Mouse (Mus musculus) liver, embryonic 14.5 days (tissue): ENCODE measurements around the gene Arhgef7. TPM values are rescaled to one million over a fixed set of nuclear protein-coding genes. Genes with fewer than 3 reads are reported as not detected.

ENCODE experiments used
- ATAC-seq: fragments of 200-750 bp; cut with Nextera tagmentation; 2 replicates; pipeline ENCODE4 v1.8.0; 2017; ENCODE audit warnings: moderate number of reproducible peaks, mild to moderate bottlenecking, moderate library complexity; ENCODE audit not compliant: insufficient read depth
- DNase-seq, 3 experiments: peaks; one replicate each; pipeline ENCODE4 v3.0.0-alpha.2; 2012 to 2013; ENCODE audit warnings: low read depth in 3 of 3, low spot score in 3 of 3
- H3K27ac ChIP-seq: fragments of 300-500 bp; sonication (generic); 2 replicates; pipeline ENCODE4 v1.5.1; 2014; ENCODE audit warnings: moderate library complexity, mild to moderate bottlenecking, control low read depth, inconsistent platforms
- H3K27me3 ChIP-seq: fragments of 300-500 bp; sonication (generic); 2 replicates; pipeline ENCODE4 v1.6.1; 2014; ENCODE audit warnings: mild to moderate bottlenecking, low read length, moderate library complexity; ENCODE audit not compliant: control insufficient read depth, insufficient read depth
- H3K36me3 ChIP-seq: fragments of 300-500 bp; sonication (generic); replicated peaks from 2 replicates; pipeline ENCODE4 v1.6.1; 2014; ENCODE audit warnings: low read depth; ENCODE audit not compliant: control insufficient read depth, insufficient read depth
- H3K4me1 ChIP-seq, 2 experiments: fragments of 200-500 bp in 1 of 2; fragments of 300-500 bp in 1 of 2; sonication (generic) in 1 of 2; replicated peaks; 2 replicates each; pipeline ENCODE4 v1.6.1; 2012 to 2014; ENCODE audit warnings: antibody characterized with exemption in 1 of 2, inconsistent platforms in 1 of 2, low read length in 1 of 2; ENCODE audit not compliant: control insufficient read depth in 2 of 2, insufficient read depth in 2 of 2
- H3K4me2 ChIP-seq: fragments of 300-500 bp; sonication (generic); 2 replicates; pipeline ENCODE4 v1.6.1; 2014; ENCODE audit warnings: low read depth, mild to moderate bottlenecking, control low read depth, moderate library complexity
- H3K4me3 ChIP-seq, 2 experiments: fragments of 200-500 bp in 1 of 2; fragments of 300-500 bp in 1 of 2; sonication (generic) in 1 of 2; 2 replicates each; pipeline ENCODE4 v1.5.1; 2012 to 2014; ENCODE audit warnings: low read depth in 2 of 2, low read length in 2 of 2, mild to moderate bottlenecking in 2 of 2, control low read depth in 1 of 2, inconsistent platforms in 1 of 2, moderate library complexity in 1 of 2; ENCODE audit not compliant: insufficient read depth in 1 of 2
- H3K9ac ChIP-seq: fragments of 300-500 bp; sonication (generic); replicated peaks from 2 replicates; pipeline ENCODE4 v1.6.1; 2014; ENCODE audit warnings: mild to moderate bottlenecking, control low read depth, moderate library complexity
- H3K9me3 ChIP-seq: fragments of 300-500 bp; sonication (generic); 2 replicates; pipeline ENCODE4 v1.6.1; 2016; ENCODE audit warnings: low read length, mixed read lengths; ENCODE audit not compliant: control insufficient read depth
- CTCF ChIP-seq: IDR thresholded peaks from 2 replicates; pipeline ENCODE4 v1.5.1; 2016; ENCODE audit warnings: antibody characterized with exemption, low read depth, control low read depth
- EP300 ChIP-seq: IDR thresholded peaks from 2 replicates; pipeline ENCODE4 v1.6.1; 2016; ENCODE audit warnings: antibody characterized with exemption, low read depth
- WGBS: fragments of 180-500 bp; shearing (Covaris S2); extraction: QIAGEN DNeasy Blood & Tissue Kit; methylation state at CpG from one replicate; pipeline ENCODE4 v1.1.7; 2014; ENCODE audit not compliant: insufficient replicate concordance; 5-methylcytosine and 5-hydroxymethylcytosine counted together
- polyA plus RNA-seq, 2 experiments: library from polyadenylated mRNA; depleted of rRNA in 1 of 2; stranded (reverse) in 1 of 2; unstranded in 1 of 2; fragments of >200 nt; fragmentation: Nextera tagmentation in 1 of 2; extraction: Ambion mirVana in 1 of 2; gene quantifications; 2 replicates each; pipeline versions ENCODE4 v1.2.1 to v1.2.3; 2012 to 2014

Gene Arhgef7
- polyA plus RNA-seq, 2 experiments = 6.5 to 7.0 TPM

- Histone ChIP-seq H3K36me3 (peaks cover 2% of the 10 kb centered on the region; the same call in 1 of the 2 replicates), H3K4me2 (no peak overlapping the region), H3K27ac (no peak overlapping the region), H3K9me3 (no peaks in the 10 kb centered on the region), H3K4me3 (no peak overlapping the region), H3K9ac (no peak overlapping the region), H3K4me1 (no peaks in the 10 kb centered on the region; a peak in 1 of 4 replicates), H3K27me3 (no peaks in the 10 kb centered on the region)
- TF ChIP-seq CTCF (no peak), EP300 (no peak)
- DNase-seq (no peak), ATAC-seq (no peak)
- WGBS = 81% methylated on average over 16 of the region's 16 CpGs
These were observed 107.2 kb downstream of the Arhgef7 start for GRCm38 (mm10) chr8:11834691-11835090.

GRCm38 (mm10) chr8:11840174-11840573 lies 112.7 kb downstream of the Arhgef7 start, which contains the start of gene Tex29:
Gene Tex29 (plus strand): TSS chr8:11840474.
- no peak for ATAC-seq

GRCm38 (mm10) chr8:11841571-11841970 lies 114.0 kb downstream of the Arhgef7 start:
- no peak for TF ChIP-seq EP300
- TF ChIP-seq CTCF = no peak
- Histone ChIP-seq H3K36me3 (no peaks in the 10 kb centered on the region), H3K27ac (no peak overlapping the region), H3K27me3 (no peaks in the 10 kb centered on the region), H3K4me3 (no peak overlapping the region), H3K4me2 (no peak overlapping the region), H3K4me1 (no peaks in the 10 kb centered on the region), H3K9me3 (no peaks in the 10 kb centered on the region), H3K9ac (no peak overlapping the region)
- no peak for DNase-seq
- no peak for ATAC-seq
- 51% methylated on average over 8 of the region's 8 CpGs for WGBS

More at GRCm38 (mm10) chr8:11840174-11840573, 112.7 kb downstream of the Arhgef7 start, which contains the start of gene Tex29:
- no peak within 1 kb of the TSS for H3K4me2 ChIP-seq
- TF ChIP-seq EP300 (no peak), CTCF (no peak)
- WGBS = 61% methylated on average over 5 of the region's 5 CpGs
- no peak within 1 kb of the TSS for H3K4me3 ChIP-seq
- no peaks in the 10 kb centered on the region for H3K36me3 ChIP-seq
- H3K27me3 ChIP-seq = no peaks in the 10 kb centered on the region
- no peaks in the 10 kb centered on the region for H3K9me3 ChIP-seq
- H3K4me1 ChIP-seq = no peaks in the 10 kb centered on the region
- no peak for DNase-seq
- no peak within 1 kb of the TSS for H3K9ac ChIP-seq
- no peak within 1 kb of the TSS for H3K27ac ChIP-seq

- ATAC-seq (no peak), DNase-seq (no peak)
- H3K9ac ChIP-seq = no peak overlapping the region
- no peak overlapping the region for H3K27ac ChIP-seq
- no peak overlapping the region for H3K4me3 ChIP-seq
- no peak overlapping the region for H3K4me2 ChIP-seq
- H3K36me3 ChIP-seq = no peaks in the 10 kb centered on the region
- H3K9me3 ChIP-seq = no peaks in the 10 kb centered on the region
- H3K4me1 ChIP-seq = no peaks in the 10 kb centered on the region
- H3K27me3 ChIP-seq = no peaks in the 10 kb centered on the region
- 68% methylated on average over 8 of the region's 8 CpGs for WGBS
- TF ChIP-seq CTCF (no peak), EP300 (no peak)
These were observed 115.2 kb downstream of the Arhgef7 start for GRCm38 (mm10) chr8:11842757-11843156.

DNA sequence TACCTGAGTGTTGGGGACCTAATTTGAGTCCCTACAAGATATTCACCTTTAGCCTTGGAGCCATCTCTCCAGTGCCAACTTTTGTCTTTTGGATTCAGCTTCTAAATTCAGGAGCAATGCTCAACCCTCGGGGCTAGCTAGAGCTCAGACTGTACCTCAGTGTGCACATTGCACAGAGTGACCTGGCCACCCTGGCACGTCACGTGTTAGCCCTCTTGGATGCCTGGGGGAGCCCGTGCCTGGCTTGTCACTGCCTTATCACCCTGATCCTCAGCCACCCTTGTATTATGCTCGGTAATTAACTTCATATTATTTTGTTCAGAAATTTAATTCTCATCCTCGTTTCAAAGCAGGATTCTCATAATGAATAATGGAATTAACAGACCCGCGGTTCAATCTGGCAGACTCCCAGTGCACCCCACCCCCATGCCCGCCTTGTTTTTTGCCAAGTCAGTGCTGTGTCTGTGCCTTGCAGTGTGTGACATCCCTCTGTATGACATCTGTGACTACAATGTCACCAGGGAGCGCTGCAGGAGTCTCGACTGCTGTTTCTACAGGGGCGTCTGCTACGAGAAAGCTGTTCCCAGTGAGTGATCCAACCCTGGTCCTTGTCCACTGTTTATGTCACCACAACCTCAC lies 116.3 kb downstream of the Arhgef7 start:
- 63% methylated on average over 13 of the region's 13 CpGs for WGBS

More for the DNA sequence above, 116.3 kb downstream of the Arhgef7 start:
- ATAC-seq (no peak), DNase-seq (no peak)
- Histone ChIP-seq H3K4me1 (no peaks in the 10 kb centered on the region), H3K36me3 (no peaks in the 10 kb centered on the region), H3K27me3 (no peaks in the 10 kb centered on the region), H3K4me3 (no peak overlapping the region), H3K27ac (no peak overlapping the region), H3K9me3 (no peaks in the 10 kb centered on the region), H3K4me2 (no peak overlapping the region), H3K9ac (no peak overlapping the region)
- TF ChIP-seq CTCF = no peak
- no peak for TF ChIP-seq EP300
